Mouse (Mus musculus): Measurements from ENCODE around the gene Natd1. TPM values are rescaled to one million over a fixed set of nuclear protein-coding genes. Genes with fewer than 3 reads are reported as not detected.

Natd1 gene
- total RNA-seq (2022), result 10 to 100 TPM in 2 of 4 experiments, 1 to 10 TPM in 2; 8.6 to 15.0 (median 11.0) TPM

DNA sequence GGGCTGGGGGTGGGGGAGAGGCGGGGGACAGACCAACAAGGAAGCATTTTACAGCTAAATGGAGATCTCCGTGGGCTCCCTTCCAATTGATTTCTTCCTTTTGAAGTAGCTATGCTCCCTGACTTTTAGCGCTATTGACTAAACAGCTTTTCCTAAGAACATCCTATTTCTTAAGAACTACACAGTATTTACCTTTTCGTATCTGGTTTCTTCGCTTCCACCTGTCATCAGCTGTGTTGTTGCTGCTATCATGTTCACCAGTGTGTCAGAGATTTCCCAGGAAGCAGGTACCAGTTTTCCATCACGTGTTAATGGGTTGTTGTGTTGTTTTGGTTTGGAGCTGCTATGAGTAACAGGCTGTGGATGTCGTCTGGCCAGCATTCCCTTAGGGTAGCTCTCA is at the start of gene Natd1:
TSS of gene Natd1 (minus strand) at position 260 of the 400 bp plus-strand sequence.
- no peak for DNase-seq (ENCODE audit: low spot score)

DNA sequence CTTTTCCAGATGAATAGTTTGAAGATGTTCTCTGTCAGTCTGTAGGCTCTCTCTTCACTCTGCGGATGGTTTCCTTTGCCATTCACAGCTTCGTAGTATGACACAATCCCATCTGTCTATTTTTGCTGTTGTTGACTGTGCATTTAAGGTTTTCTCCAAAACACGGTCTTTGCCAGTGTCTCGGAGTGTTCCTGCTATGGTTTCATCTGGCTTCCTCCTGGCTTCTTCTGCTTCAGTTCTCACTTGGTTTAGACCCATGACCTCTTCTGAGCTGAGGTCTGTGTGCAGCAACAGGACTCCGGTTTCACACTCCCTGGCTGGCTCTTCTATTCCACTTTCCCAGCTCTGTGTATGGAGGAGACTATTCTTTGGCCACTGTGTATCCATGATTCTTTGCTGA is 48.2 kb upstream of the Natd1 start:
- no peak for DNase-seq (ENCODE audit: low spot score)

DNA sequence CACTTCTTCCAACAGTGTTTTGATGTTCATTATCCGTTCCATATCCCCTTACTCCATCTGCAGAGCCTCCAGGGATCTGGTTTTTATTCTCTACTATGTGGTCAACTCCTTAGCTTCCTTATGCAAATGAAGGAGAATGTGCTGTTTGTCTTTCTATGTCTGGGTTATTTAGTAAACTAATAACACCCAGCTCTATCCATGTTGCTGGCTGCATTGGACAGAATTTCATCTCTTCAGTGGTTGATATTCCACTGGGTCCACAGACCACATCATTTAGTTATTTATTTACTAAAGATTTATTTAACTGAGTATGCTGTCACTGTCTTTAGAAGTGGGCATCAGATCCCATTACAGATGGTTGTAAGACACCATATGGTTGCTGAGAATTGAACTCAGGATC is 46.6 kb upstream of the Natd1 start:
- no peak for DNase-seq (ENCODE audit: low spot score)

DNA sequence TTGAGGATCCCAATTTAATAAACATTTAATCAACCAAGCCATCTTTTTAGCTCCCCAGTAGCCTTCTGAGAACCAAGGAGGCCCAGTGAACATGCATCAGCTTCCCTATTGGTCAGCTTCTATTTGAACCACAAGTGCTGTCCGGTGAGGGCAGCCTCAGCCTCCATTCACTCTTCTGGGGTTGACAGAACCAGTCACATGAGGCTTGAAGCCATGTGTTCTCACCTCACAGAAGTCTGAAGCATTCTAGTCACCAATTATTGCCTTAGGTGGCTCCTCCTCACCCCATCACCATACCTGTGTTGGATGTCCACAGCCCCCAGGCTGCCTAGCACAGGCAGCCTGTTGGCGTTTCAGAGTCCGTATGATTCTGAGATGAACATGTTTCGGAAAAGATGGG is 44.4 kb upstream of the Natd1 start:
- no peak for DNase-seq (ENCODE audit: low spot score)

DNA sequence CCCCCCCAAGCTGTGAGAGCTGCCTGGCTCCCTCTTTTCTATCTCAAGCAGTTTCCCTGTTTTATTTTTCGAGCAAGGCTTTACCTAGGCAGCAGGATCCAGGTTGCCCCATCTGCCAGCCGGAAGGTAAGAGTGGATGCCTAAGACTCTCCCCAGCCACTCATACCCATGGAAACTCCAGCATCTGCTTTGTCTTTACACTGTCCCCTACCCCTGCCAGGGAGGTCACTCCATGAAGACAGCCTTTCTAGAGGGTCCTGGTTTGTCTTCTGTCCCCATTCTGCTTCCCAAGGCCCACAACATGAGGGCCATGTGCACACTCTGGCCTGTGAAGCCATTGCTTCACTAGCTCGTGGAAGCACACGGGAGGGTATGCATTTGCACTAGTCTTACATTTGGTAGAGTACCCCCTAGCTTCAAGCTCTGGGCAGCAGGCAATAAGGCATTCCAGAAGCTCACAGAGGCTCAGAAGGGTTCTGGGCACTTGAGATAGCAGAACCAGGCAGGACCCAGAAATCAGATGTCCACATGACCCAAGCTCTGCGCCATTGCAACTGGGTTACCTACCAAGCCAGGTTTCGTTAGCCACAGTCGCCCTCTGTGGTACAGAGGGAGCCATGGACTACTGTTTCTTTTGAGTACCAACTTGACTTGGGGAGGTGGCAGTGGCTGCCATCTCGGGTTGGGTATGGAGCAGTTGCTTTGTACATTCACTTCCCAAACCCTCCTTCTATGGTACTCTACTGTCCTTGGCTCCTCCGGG is 41.3 kb upstream of the Natd1 start:
- DNase-seq (ENCODE audit: low spot score), result no peak

DNA sequence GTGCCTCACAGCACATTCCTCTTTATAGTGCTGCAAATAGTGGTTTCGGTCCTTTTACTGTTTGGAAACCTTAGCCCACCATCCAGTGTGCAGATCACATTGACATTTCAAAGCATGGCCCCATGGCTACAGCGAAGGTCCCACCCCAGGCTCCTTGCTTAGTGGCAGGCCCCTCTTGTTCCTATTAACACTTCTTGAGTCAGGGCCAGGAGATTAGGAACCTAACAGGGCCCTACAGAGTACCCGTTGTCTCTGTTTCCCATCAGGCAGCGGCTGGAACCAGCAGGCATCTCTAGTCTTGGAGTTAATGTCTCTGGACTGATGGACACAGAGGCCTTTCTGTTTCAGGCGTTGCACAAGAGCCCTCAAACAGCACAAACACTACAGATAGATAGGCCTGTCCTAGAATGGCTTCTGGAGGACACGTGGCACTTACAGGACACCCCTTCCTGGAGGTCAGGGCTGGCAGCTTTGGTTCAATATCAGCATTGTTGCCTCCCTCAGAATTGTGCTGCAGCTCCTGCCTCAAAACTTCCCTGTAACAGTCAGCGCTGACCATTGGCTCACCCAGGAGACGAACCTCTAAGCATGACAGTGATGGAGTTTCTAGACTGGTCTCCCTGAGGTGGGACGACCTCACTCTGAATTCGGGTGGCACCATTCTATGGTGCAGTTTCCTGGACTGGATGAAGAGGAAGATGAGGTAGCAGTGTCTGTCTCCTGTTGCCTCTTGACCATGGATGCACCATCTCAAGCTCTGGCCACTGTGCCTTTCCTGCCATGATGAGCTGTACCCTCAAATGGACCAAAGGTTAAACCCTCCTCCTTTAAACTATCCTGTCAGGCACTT is 39.9 kb upstream of the Natd1 start:
- DNase-seq (ENCODE audit: low spot score), result no peak

DNA sequence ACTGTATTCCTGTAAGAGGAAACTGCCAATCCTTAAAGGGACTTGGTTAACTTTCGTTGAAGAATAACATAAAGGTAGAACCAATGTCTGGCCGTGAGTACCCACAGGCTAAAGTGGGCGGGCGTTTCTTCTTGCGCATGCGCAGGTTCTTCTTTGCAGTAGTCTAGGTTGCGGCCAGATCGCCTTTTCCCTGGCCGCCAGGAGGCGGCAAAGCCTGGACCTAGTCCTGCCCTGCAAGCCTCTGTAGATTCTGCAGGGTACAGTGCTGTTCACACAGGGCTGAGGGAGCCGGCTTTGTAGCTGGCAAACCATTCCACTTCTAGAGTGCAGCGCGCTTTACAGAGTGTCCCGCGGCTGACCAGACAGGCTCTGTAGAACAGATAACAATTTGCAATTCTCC is 39.3 kb upstream of the Natd1 start:
- peak; percentile 78 for DNase-seq (ENCODE audit: low spot score)

DNA sequence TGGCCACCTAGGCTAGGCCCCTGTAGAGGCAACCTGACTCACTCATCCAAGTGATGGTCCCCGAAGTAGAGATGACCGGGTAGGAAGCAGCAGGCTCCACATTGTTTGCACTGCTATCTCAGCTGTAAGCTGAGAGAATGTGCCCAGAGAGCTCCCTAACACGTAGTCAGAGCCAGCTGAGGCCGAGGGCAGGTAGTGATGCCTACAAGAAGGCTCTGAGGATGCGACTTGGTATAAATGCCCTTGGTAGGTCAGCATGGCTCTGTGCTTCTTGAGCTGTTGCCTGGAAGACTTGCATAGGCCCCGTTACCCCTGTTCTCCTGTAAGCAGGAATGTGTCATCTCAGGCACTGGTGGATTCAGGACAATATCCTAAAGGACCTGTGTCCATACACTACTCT is 38.4 kb upstream of the Natd1 start:
- no peak for DNase-seq (ENCODE audit: low spot score)

DNA sequence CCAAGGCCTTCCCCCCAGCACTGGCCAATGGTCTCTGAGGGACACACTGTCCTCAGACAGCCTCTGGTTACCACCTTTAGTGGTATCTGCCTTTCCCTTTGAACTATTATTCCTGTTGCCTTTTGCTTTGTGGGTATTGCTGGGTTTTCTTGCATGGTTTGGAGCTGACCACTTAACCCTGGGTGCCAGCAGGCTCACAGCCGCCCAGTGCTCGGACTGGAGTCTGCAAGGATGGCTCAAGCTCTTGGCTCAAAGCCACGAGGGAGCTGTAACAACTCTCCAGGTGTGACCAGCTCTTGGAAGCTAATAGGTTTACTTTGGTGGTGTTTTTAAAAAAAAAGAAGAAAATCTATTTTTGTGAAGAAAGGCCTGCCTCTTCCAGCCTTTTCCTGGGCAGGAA is 37.8 kb upstream of the Natd1 start:
- no peak for DNase-seq (ENCODE audit: low spot score)

DNA sequence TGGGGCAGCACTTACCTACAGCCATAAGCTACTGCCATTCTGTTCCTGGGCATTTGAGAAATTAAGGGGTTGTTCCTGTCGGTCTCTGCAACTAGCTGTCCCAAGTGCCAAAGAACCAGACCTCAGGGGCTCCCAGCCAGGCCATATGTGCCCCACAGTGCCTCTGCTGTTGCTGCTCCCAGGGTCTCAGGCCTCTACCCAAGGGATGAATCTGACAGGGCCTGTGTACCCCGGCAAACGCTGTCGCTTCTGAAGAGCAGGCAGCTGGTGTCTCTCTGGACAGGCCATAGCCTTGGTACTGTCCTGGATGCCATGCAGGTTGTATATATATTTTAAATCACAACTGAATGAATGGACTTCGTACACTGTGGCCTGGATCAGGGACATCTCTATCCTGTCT is 37.3 kb upstream of the Natd1 start:
- DNase-seq (ENCODE audit: low spot score), result no peak

DNA sequence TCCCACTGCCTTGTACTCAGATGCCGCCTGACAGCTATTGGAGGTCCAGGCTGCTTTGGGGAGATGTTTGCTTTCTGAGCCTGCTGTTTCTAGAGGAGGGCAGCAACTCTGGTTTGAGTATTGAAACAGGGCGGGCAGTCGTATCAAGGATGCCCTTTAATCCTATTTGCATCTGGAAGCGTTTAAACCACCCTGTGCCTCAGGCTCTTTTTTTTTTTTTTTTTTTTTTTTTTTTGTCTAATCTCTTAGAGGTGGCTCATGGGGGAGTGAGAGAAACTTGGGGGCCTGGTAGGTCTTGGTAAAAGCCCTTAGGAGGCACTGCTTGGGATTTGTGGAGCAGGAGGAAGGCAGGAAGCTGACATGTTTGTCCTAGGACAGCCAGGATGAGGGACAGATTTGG is 30.5 kb upstream of the Natd1 start:
- no peak for DNase-seq (ENCODE audit: low spot score)

DNA sequence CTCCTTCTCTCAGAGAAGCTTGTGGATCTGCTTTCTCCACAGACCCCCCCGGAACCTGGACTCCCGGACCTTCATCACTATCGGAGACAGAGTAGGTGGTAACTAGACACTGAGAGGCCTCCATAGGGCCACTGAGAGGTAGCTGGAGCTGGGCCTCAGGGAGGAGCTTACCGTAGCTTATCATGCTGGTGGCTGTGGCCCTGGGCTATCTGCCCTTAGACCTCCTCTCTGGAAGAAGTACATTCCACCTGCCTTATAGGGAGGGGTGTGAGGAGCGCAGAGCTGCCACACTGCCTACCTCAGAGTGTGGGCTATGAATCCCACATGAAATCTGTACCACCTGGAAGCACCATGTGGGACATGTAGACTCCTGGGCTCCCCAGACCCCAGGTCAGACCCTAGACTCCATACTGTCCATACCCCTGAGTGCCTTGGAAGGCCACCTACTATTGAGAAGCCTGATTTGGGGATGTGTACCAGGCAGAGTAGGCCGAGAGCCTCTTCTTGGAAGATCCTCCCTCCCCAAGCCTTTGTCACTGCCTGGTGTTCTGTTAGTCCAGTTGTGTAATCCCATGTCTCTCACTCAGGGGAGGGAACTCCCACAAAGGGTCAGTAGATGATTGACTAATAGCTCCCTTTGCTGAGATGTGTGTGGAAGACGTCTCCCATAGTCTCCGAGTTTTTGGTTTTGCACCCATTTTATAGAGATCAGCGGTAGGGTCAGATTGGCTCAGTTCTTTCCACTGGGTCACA is 27.9 kb upstream of the Natd1 start:
- DNase-seq (ENCODE audit: low spot score), result no peak

DNA sequence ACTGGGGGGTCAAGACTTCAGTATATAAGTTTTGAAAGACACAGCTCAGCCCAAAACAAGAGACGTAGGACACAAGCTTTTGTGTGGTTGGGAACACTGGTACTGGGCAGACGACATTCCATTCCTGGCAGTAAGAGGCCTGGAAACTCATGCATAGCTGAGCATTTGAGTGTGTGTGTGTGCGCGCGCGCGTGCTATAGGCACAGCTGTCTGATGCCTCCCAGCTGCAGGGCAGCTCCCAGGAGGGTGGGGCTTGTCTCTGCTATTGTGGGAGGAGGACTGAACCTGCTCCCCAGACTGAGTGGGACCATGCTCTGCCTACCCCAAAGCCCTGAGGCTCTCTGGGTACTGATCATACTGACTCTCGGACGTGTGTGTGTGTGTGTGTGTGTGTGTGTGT is 26.8 kb upstream of the Natd1 start:
- no peak for DNase-seq (ENCODE audit: low spot score)

DNA sequence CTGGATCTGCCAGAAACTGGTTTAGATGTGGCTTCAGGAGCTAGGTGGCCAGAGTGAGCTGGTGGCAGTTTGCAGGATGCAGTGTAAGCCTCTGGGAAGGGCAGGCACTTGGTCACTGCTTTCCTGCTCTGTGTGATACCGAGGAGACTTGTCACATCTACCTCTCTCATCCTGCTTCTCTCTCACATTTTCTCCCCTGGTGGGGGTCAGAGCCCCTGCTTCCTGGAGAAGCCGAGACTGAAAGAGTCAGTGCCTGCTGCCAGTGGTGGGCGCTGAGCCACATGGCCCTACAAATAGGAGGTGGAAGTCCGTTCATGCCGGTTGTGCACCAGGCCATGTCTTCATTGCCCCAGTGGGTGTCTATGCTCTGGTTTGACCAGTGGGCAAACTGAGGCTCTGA is 26.0 kb upstream of the Natd1 start:
- no peak for DNase-seq (ENCODE audit: low spot score)

DNA sequence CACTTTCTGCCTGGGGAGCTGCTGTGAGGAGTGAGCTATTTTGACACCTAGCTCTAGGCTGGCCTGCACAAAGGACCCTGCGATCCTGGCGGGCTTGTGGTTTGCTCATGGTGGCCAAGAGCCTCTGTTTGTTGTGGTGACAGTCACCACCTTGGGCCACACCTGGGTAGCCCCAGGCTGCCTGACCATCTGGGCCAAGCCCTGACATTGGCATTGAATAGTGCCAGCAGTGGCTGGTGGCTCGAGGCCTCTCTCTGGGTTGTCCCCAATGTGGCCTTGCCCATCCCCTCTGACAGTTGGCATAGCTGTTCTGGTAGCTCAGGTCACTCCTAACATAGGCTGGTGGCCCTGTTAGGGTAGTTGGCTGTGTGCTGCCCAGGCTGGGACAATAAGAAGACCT is 24.9 kb upstream of the Natd1 start:
- peak; percentile 44 for DNase-seq (ENCODE audit: low spot score)

DNA sequence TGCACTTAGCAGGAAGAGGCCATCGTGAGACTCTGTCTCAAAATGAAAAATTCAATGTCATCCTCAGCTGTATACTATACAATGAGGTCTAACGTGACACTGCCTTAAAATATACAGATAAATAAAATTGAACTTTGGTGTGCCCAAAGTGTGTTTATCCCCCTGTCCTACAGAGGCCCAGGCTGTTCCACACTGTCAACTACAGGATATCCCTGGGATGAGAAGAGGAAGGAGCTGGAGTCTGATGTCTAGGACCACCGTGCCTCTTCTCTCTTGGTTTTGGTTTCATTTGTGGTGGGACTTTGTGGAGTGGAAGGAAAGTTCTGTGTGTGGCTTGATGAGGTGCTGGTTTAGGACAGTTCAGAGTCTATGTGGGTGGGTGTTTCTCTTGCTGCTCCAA is 23.1 kb upstream of the Natd1 start:
- no peak for DNase-seq (ENCODE audit: low spot score)

DNA sequence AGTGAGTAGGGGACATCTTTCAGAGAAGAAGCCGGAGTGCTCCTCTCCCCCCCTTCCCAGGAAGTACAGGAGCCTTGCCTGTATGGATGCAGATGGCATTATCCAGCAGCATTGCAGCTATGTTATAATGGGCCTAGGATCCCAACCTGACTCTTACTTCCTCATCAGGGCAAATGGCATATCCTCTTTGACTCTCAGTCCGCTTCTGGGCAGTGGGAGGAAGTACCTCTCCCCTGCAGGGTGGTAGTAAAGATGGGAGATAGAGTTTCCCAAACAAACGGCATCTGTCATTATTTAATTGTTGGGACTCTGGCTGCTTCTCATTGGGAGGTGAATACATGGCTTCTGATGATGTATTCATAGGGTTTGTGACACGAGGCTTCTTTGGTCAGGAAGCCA is 21.4 kb upstream of the Natd1 start:
- DNase-seq (ENCODE audit: low spot score), result no peak

DNA sequence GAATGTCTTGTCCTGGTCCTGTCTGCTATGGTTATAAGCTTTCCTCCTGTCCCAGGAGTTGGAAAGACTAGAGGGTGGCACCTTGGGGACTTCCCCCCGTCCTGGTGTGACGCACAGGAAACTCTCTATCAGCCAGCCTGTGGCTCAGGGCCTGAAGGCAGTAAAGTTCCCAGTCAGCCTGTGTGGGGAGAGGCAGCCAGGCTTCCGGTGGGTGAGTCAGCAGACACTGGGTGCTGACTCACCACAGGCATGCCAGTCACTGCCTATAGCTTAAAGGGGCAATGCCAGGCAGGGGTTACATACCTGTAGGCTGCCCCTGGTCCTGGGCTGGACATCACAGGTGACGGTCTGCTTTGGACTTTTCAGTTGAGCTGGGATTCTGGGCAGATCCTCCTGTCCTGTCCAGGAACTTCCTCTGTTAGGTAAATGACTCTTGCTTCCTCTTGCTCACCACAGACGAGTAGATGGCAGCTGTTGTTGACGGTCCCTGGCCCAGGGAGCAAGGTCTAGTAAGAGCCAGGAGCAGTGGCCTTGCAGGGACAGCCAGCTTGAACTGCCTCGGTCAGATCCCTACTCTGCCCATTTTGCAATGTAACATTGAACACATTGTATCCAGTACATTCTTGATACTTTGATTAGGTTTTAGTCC is 20.9 kb upstream of the Natd1 start:
- DNase-seq (ENCODE audit: low spot score), result peak; percentile 77

DNA sequence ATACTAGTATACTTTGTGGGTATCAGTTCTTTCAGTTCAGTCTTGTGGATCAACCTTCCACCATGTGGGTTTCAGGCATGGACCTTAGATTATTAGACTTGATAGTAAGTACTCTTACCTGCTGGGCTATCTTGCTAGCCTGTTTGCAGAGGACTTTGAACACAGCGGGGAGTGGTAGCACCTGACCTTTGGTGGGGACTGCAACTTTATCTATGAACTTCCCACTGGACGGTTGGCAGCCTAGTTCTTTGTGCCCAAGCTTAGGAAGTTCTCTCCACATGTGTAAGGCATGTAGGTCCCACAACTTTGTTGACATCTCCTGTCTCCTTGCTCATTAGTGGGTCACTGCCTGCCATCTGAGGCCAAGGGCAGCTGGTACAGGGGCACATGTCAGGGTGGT is 20.2 kb upstream of the Natd1 start:
- no peak for DNase-seq (ENCODE audit: low spot score)

DNA sequence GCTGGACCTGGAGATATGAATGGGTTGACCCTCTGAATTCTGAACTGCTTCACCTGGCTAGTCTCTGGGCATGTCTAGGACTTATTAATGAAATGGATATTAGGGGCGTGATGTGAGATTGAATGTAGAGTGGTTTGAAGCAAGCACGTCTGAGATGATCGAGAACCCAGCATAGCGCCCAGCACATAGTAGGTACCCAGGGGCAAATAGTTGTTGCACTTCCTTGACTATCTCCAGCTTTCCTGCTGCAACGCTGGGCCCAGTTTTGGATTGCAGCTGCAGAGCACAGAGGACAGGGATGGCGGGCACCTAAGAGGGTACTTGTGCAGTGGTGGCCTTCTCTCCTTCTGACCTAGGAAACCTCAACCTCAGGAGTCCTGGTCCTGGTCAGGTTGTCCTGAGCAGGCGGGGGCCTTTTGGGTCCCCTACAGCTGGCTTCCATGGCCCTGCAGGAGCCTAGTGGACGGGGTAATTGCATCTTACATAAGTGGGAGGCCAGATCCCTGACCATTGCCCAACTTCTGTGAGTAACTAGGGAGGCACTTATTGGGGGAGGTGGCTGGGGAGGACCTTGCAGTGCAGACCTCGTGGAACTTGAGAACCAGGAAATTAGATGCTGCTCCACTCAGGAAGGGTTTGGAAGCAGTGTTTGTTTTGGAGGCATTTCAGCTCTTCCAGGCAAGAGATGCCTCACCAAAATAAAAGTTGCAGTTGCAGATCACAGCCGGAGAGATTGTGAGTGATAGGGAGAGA is 18.8 kb upstream of the Natd1 start:
- DNase-seq (ENCODE audit: low spot score), result peak; percentile 48

DNA sequence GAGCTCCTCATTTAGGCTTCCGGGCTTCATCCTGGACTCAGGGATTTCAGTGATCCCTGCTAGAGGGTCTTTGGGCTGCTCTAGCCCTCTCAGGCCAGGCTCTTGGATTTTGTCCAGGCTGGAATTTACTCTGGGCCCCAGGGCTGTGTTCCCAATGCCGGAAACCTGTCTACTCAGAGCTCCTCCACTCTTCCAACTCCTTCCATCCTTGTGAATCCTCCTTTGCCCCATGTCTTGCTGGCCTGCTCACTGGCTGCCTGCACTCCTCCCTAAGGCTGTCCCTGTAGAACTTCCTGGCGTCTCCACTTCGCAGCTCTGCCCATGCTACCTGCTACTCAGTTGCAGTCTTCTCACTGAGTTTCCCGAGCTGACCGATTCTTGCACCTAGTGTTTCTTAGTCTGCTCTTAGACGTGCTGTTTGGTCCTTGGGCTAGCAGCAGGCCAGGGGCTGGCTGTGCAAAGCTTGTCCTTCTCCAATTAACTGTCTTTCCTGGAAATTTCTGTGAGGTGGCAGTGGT is 18.0 kb upstream of the Natd1 start:
- DNase-seq (ENCODE audit: low spot score), result no peak
